Mouse (Mus musculus) heart, adult 2 months (tissue): ENCODE results near the gene Gm11444.

Experiments
- CTCF ChIP-seq: fragments of 200-600 bp; IDR thresholded peaks from 2 replicates; pipeline ENCODE4 v1.8.1; 2022; ENCODE audit warnings: antibody characterized with exemption, mild to moderate bottlenecking, moderate library complexity
- POLR2A ChIP-seq: fragments of 200-500 bp; IDR thresholded peaks from 2 replicates; pipeline ENCODE4 v1.6.1; 2011; ENCODE audit warnings: mild to moderate bottlenecking, low read depth, low read length, control low read depth; ENCODE audit not compliant: insufficient read depth

DNA sequence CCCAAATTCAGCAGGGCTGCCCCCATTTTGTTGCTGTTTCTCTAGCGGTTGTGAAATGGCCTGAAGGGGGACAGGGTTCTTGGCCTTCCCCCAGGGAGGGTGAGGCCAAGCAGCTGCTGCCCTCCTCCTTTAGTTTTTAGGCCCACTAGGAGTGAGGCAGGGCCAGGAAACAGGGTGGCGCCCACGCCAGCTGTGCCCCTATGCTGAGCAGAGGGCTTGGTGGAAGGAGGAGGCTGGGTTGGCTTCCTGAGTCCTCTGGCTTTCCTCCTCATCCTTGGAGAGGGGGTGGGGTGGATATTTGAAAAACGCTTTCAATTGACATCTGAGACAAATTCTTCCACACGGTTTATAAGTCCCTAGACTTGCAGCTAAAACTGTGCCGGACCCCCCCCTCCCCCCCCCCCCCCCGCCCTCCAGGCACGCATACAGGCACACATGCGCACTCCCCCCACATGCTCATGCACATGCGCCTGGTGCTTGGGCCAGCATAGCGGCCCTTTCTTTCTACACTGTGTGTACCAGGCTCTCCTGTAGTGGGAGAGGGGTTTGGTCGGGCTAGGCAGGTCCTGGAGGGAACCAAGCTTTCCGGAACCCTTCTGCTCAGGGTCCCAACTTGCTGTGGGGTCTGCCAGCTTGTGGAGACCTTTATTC, 46.3 kb upstream of the Gm11444 start:
- no peak for TF ChIP-seq POLR2A
- no peak for TF ChIP-seq CTCF
